Mouse (Mus musculus) bone marrow, adult 2 months (tissue): ENCODE measurements around the gene Nkx1-2. TPM values are rescaled to one million over a fixed set of nuclear protein-coding genes. Genes with fewer than 3 reads are reported as not detected.
A peak's percentile ranks its signal among the peaks of the same experiment; 100 is the strongest.

ENCODE experiments used
- H3K27ac ChIP-seq: fragments of 200-500 bp; 2 replicates; pipeline ENCODE4 v1.5.1; 2012; ENCODE audit warnings: low read depth, mild to moderate bottlenecking, control low read depth, inconsistent platforms, low read length; ENCODE audit not compliant: control insufficient read depth, poor library complexity, insufficient read depth
- H3K4me1 ChIP-seq: fragments of 200-500 bp; 2 replicates; pipeline ENCODE4 v1.6.1; 2011; ENCODE audit warnings: low read length; ENCODE audit not compliant: control insufficient read depth, insufficient read depth
- H3K4me3 ChIP-seq: fragments of 200-500 bp; replicated peaks from 2 replicates; pipeline ENCODE3; 2011; ENCODE audit warnings: mild to moderate bottlenecking, low read depth, low read length, control low read depth; ENCODE audit not compliant: control insufficient read depth
- CTCF ChIP-seq: fragments of 200-500 bp; IDR thresholded peaks from 2 replicates; pipeline ENCODE4 v1.5.1; 2011; ENCODE audit warnings: low read length, control low read depth; ENCODE audit not compliant: control insufficient read depth, insufficient read depth
- POLR2A ChIP-seq: fragments of 200-500 bp; IDR thresholded peaks from 2 replicates; pipeline ENCODE4 v1.6.1; 2011; ENCODE audit warnings: low read depth, mild to moderate bottlenecking, control low read depth, low read length, borderline replicate concordance; ENCODE audit not compliant: control insufficient read depth
- WGBS: fragments of 180-500 bp; shearing (Covaris S2); methylation state at CpG from one replicate; pipeline ENCODE4 v1.1.7; 2018; 5-methylcytosine and 5-hydroxymethylcytosine counted together
- polyA plus RNA-seq: library from polyadenylated mRNA; stranded (reverse); fragments of >200 nt; gene quantifications from 2 replicates; pipeline ENCODE4 v1.2.4, GENCODE M21; 2011; ENCODE audit warnings: low replicate concordance; ENCODE audit not compliant: missing spikeins, insufficient read depth, insufficient read length

Gene Nkx1-2
- polyA plus RNA-seq, 1 experiment, result not detected

- 7% methylated on average over 44 of the region's 44 CpGs for WGBS
- TF ChIP-seq POLR2A (0 out of 2 replicates have a peak, but pooled peaks have one; percentile 25), CTCF (no peak)
- Histone ChIP-seq H3K27ac (peak within 1 kb of the TSS; percentile 42; the same call in 1 of the 2 replicates), H3K4me3 (peak within 1 kb of the TSS; percentile 89), H3K4me1 (no peaks in the 10 kb centered on the region; the same call in 1 of the 2 replicates)
Observed at GRCm38 (mm10) chr7:132610468-132611318, 11.3 kb upstream of the Nkx1-2 start, which contains the start of gene Lhpp. Gene Lhpp, plus strand, starts transcription at chr7:132610638.

- Histone ChIP-seq H3K4me3 (no peak overlapping the region), H3K27ac (no peak overlapping the region), H3K4me1 (no peaks in the 10 kb centered on the region; the same call in 1 of the 2 replicates)
- TF ChIP-seq POLR2A, result no peak
- TF ChIP-seq CTCF, result no peak
- 92% methylated on average over 4 of the region's 4 CpGs for WGBS
Observed at GRCm38 (mm10) chr7:132608316-132609020, 9.0 kb upstream of the Nkx1-2 start.

DNA sequence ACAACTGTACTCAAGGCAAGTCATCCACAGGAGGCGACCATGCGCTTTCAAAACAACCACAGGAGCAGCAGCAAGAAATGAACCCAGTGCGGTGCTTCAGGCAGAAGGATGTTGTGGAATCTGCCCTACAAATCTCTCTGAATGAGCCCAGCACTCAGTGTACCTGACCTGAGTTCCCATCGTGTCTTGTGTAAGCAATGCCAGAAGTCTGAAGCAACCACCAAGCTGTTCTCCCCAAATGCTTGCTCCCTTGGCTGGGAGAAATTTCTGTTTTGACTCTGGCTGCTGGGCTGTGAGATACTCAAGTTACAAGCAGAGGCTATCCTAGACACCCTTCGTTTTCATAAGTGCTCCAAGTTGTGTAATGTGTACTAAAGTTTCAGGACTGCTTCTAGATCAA is 6.3 kb upstream of the Nkx1-2 start:
- TF ChIP-seq CTCF, result no peak
- TF ChIP-seq POLR2A, result no peak
- WGBS, result 38% methylated on average over 5 of the region's 5 CpGs
- H3K4me1 ChIP-seq, result no peaks in the 10 kb centered on the region
- H3K27ac ChIP-seq, result no peak overlapping the region
- no peak overlapping the region for H3K4me3 ChIP-seq

GRCm38 (mm10) chr7:132604720-132605119 is 5.3 kb upstream of the Nkx1-2 start:
- H3K4me1 ChIP-seq, result no peaks in the 10 kb centered on the region
- no peak overlapping the region for H3K4me3 ChIP-seq
- no peak overlapping the region for H3K27ac ChIP-seq
- 84% methylated on average over 4 of the region's 4 CpGs for WGBS
- TF ChIP-seq CTCF, result no peak
- TF ChIP-seq POLR2A, result no peak

DNA sequence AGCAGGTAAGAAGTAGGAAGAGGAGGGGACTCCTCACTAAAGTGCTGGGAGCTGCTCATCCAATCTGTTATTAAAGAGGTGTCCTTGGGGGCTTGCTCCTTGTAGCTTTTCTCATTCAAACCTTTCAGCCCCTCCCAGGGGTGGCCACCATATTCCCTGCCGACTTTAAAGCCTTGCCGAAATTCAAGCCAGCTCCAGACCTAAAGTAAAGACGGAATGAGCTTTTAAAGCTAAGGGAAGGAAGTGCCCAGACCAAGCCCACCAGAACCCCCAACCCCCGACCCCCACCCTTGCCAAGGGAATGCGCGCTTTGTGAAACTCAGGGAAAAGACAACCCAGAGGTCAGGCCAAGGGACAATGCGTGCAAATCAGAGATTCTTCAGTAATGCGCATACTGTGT is 1.5 kb upstream of the Nkx1-2 start:
- no peak overlapping the region for H3K4me3 ChIP-seq
- WGBS, result 25% methylated on average over 8 of the region's 8 CpGs
- no peak for TF ChIP-seq CTCF
- no peak for TF ChIP-seq POLR2A
- no peaks in the 10 kb centered on the region for H3K4me1 ChIP-seq
- no peak overlapping the region for H3K27ac ChIP-seq

- no peak for TF ChIP-seq POLR2A
- TF ChIP-seq CTCF, result no peak
- H3K4me3 ChIP-seq, result no peak overlapping the region
- WGBS, result 1% methylated on average over 9 of the region's 9 CpGs
- no peak overlapping the region for H3K27ac ChIP-seq
- no peaks in the 10 kb centered on the region for H3K4me1 ChIP-seq
Observed at GRCm38 (mm10) chr7:132600026-132600425, 589 bp upstream of the Nkx1-2 start.

DNA sequence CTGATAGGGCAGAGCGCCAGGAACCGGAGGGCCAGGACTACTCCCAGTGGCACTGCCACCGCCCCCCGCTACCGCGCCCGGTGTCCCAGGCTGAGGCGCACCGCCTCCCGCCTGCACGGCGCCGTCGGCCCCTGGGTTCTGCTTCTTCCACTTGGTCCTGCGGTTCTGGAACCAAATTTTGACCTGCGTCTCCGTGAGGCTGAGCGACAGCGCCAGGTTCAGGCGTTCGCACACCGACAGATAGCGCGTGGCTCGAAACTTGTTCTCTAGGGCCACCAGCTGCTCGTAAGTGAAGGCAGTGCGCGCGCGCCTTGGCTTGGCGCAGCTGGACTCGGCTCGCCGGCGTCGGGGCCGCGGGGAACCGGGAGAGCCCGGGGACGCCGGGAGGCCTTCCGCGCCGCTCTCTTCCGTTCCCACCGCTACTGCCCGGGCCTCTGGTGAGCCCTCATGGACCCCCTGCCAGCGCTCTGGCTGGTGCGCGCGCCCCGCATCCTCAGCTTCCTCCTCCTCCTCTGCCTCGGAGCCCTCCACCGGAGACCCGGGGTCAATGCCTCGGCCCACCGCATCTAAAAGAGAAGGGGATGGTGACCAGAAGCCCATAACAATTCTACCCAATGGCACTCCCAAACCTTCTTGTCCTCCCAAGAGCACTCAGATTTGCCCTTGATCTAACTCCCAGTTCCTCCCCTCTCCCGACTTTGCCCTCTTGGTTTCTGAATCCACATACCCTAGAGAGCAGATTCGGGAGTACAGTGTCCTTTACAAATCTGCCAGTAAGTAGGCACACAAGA is 2.0 kb downstream of the Nkx1-2 start:
- TF ChIP-seq POLR2A (no peak; the same call in 1 of the 2 replicates), CTCF (no peak)
- WGBS, result under 1% methylated on average over 60 of the region's 60 CpGs
- Histone ChIP-seq H3K4me3 (peak overlapping the region; percentile 32), H3K4me1 (no peaks in the 10 kb centered on the region), H3K27ac (no peak overlapping the region; the same call in 1 of the 2 replicates)
